24 mouse cellular contexts compared by ENCODE assay signal in genomic region chr2:103975904-103976303, GRCm38 (mm10). TPM values are rescaled to one million over a fixed set of nuclear protein-coding genes. Genes with fewer than 3 reads are reported as not detected.
DNase-seq lines count a peak whose midpoint lies in the region; ATAC-seq lines count a peak whose summit lies in the region.
"Had no signal": no experiment of that assay in that cellular context is flagged by ENCODE, and none has a peak within 500 bp of the region (broad histone marks: within the 10 kb centered on the region; RNA-seq: fewer than 3 reads in every experiment).

No protein-coding gene starts in this region.

- H3K27ac ChIP-seq in liver, embryonic 12.5 days: peak overlapping the region; percentile 31
- H3K27ac ChIP-seq: embryonic facial prominence, embryonic 12.5 days; forebrain, embryonic 12.5 days; heart, embryonic 10.5 days; hindbrain, embryonic 10.5 days; hindbrain, embryonic 14.5 days had no signal

- 0 out of 2 replicates have a peak, but pooled peaks cover 3% of the 10 kb centered on the region for H3K27me3 ChIP-seq in liver, embryonic 12.5 days (replicated peaks)
- H3K27me3 ChIP-seq in megakaryocyte, embryonic 14.5 days (replicated peaks): no peaks in the 10 kb centered on the region

- H3K4me2 ChIP-seq in liver, embryonic 12.5 days: no peak overlapping the region
- H3K4me2 ChIP-seq: embryonic facial prominence, embryonic 12.5 days; forebrain, embryonic 12.5 days; hindbrain, embryonic 14.5 days had no signal

- DNase-seq in liver: no peak
- no peak for DNase-seq in lung, postnatal 14 days
- no peak for DNase-seq in heart, postnatal 4 days
- DNase-seq: adrenal gland, postnatal 14 days; cerebellum, adult 18-20 months; cerebellum, postnatal 10 days; forebrain, postnatal 0 days; gastrocnemius, postnatal 14 days; heart, postnatal 10 days had no signal

- peaks cover 100% of the 10 kb centered on the region for H3K36me3 ChIP-seq in liver, embryonic 12.5 days
- peaks cover 92% of the 10 kb centered on the region for H3K36me3 ChIP-seq in megakaryocyte, embryonic 14.5 days (replicated peaks; ENCODE audit: low read length)
- H3K36me3 ChIP-seq: embryonic facial prominence, embryonic 12.5 days; forebrain, embryonic 12.5 days; hindbrain, embryonic 10.5 days had no signal

- no peak overlapping the region for H3K9ac ChIP-seq in liver, embryonic 12.5 days
- H3K9ac ChIP-seq: embryonic facial prominence, embryonic 12.5 days; forebrain, embryonic 12.5 days; forebrain, postnatal 0 days; hindbrain, embryonic 14.5 days had no signal

- peaks cover 59% of the 10 kb centered on the region for H3K4me1 ChIP-seq in liver, embryonic 12.5 days
- peaks cover 80% of the 10 kb centered on the region for H3K4me1 ChIP-seq in megakaryocyte, embryonic 14.5 days

- H3K9me3 ChIP-seq in liver, embryonic 12.5 days (replicated peaks): no peaks in the 10 kb centered on the region
- H3K9me3 ChIP-seq in megakaryocyte, embryonic 14.5 days: no peaks in the 10 kb centered on the region
- H3K9me3 ChIP-seq: embryonic facial prominence, embryonic 12.5 days; forebrain, embryonic 12.5 days; heart, embryonic 10.5 days; hindbrain, embryonic 10.5 days had no signal

- 0 out of 2 replicates have a peak, but pooled peaks have one; percentile 8 for ATAC-seq in liver, embryonic 12.5 days
- ATAC-seq in hematopoietic stem cell, adult 5-6 weeks (replicated peaks in 1 of 2; ENCODE audit: insufficient read depth in 1 of 2, low FRiP score in 2 of 2, low TSS enrichment in 1 of 2, low read depth in 1 of 2, poor library complexity in 2 of 2, severe bottlenecking in 2 of 2): peak; percentile 19 to 38; a peak in 2 of 4 replicates
- ATAC-seq in cerebellum, adult (ENCODE audit: insufficient number of reproducible peaks, low FRiP score, low TSS enrichment): no peak
- ATAC-seq: activated CD4-positive, CD25-positive, alpha-beta regulatory T cell, adult 4 months; forebrain, postnatal 0 days; Patski had no signal

- 62% methylated on average over 7 of the region's 7 CpGs for WGBS in liver, embryonic 12.5 days (ENCODE audit: insufficient replicate concordance)

- no peak overlapping the region for H3K4me3 ChIP-seq in liver, embryonic 12.5 days
- peak overlapping the region; percentile 28 for H3K4me3 ChIP-seq in megakaryocyte, embryonic 14.5 days (replicated peaks)
- H3K4me3 ChIP-seq: embryonic facial prominence, embryonic 12.5 days; forebrain, embryonic 12.5 days; heart, embryonic 10.5 days; hindbrain, embryonic 10.5 days had no signal

RNA-seq across cellular contexts. Expression of gene Lmo2, which starts 18.1 kb away (rescaled TPM):
- polyA plus RNA-seq in liver, embryonic 12.5 days (2016; fragmentation: Nextera tagmentation; extraction: Ambion mirVana): 188 and 194 TPM in 2 replicates
- total RNA-seq in hematopoietic stem cell, adult 5-6 weeks (2017): 803 and 858 TPM in 2 replicates
- 436 and 585 TPM in 2 replicates for polyA plus RNA-seq in megakaryocyte, embryonic 14.5 days (2012; ENCODE audit: insufficient read depth, low replicate concordance)
- 10 to 100 TPM; 25.0 to 25.4 TPM for total RNA-seq in heart, postnatal 4 days (2021)
- polyA plus RNA-seq: C2C12 had no signal

RNA-seq across cellular contexts. Expression of gene Fbxo3, which starts 51.6 kb away (rescaled TPM):
- 60.1 and 62.2 TPM in 2 replicates for polyA plus RNA-seq in liver, embryonic 12.5 days (2016; fragmentation: Nextera tagmentation; extraction: Ambion mirVana)
- total RNA-seq in hematopoietic stem cell, adult 5-6 weeks (2017): 99.2 and 102 TPM in 2 replicates
- polyA plus RNA-seq in megakaryocyte, embryonic 14.5 days (2012; ENCODE audit: insufficient read depth, low replicate concordance): 2.7 TPM in 1 of 2 replicates, not detected in the other
- total RNA-seq in heart, postnatal 4 days (2021): 10 to 100 TPM; 42.6 to 46.6 TPM

RNA-seq across cellular contexts. Expression of gene 4931422A03Rik, which starts 52.3 kb away (rescaled TPM):
- 2.1 and 2.4 TPM in 2 replicates for polyA plus RNA-seq in liver, embryonic 12.5 days (2016; fragmentation: Nextera tagmentation; extraction: Ambion mirVana)
- 0.56 TPM in 1 of 2 replicates, not detected in the other for total RNA-seq in hematopoietic stem cell, adult 5-6 weeks (2017)
- not detected in 2 replicates for polyA plus RNA-seq in megakaryocyte, embryonic 14.5 days (2012; ENCODE audit: insufficient read depth, low replicate concordance)
- not detected for total RNA-seq in heart, postnatal 4 days (2021)
- total RNA-seq: adrenal gland, adult 18-20 months; adrenal gland, postnatal 14 days; forebrain, postnatal 0 days; gastrocnemius, adult 18-20 months; gastrocnemius, postnatal 14 days; heart, postnatal 10 days had no signal
- polyA plus RNA-seq: cortical plate, adult 2 months had no signal

Comparison
In these comparisons a context has a peak if more than half of its experiments do, and no peak if none do; other contexts are left out.
1. RNA of gene Lmo2, which starts 18.1 kb away (total RNA-seq): 803 to 858 TPM in hematopoietic stem cell, adult 5-6 weeks; 25.0 to 25.4 TPM in heart, postnatal 4 days; every median in the first group is over 10 times any median in the second.